Mouse (Mus musculus) cerebellum, adult 9-11 months (tissue): Measurements from ENCODE around the gene Pold2.

Source experiments
- DNase-seq: peaks from one replicate; pipeline ENCODE4 v3.0.0; 2022

The Pold2 gene

DNA sequence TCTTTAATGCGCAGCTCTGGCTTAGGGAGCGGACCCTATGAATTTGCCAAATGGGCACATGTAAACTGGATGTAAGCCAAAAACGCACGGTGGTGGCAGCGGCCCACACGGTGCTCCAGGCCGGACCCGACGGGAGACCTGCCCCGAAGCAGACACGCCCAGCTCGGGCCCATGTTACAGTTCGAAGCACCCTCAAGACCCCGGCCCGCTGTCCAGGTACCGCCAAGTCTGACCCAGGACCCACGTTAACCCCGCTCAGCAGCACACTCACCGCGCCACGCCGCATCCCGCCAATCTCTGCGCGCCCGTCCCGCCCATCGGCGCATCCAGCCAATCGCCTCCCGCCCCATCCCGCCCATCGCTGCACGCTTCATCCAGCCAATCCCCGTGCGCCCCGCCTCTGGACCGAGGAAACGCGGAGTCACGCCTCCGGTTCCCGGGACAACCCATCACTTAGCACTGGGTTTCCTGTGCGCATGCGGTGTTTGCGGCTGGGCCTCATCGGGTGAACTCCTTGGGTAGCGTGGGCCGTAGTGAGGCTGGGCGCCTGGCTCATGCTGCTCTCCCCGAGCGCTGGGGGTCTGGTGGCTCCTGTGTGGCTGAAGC lies at the start of gene Pold2:
Gene Pold2, minus strand, starts transcription at position 372 of the 606 bp plus-strand sequence.
- peak; percentile 97 for DNase-seq

DNA sequence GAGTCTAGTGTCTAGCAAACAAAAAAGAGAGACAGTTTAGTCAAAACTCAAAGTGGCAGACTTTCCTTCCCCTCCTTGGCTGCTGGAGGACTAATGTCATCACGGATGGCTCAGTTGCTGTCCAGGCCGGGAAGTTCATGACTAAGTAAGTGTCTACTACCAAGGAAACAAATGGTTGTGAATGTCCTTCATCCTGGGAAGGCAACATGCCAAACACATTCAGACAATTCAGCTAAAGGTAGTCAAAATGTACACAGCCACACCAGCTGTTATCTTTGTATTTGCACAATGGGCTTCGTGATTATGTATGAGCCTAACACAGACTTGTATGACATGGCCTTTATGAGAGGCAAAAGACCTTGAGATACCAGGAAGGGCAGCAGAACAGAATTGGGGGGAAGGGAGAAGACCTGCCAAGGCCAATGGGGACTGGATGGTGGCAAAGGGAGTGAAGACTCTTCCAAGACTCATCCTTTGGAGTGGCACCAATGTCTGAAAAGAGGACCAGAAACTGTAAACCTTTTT lies 48.7 kb upstream of the Pold2 start:
- DNase-seq = no peak

DNA sequence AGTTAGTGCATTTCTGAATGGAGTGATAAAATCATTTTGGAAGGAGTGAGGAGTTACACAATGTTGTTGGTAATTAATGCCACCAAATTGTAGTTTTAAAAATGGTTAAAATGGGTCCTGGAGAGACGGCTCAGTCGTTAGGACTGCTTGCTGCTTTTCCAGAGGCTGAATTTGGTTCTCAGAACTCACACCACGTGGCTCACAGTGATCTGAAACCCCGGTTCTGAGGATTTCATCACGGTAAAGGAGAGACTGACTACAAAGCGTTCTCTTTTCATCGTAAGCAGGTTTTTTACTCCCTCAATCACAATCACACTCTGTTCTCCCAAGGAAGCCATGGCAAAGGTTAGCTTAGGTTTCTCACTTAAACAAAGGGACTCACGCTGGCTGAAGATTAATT lies 46.6 kb upstream of the Pold2 start:
- DNase-seq = no peak

DNA sequence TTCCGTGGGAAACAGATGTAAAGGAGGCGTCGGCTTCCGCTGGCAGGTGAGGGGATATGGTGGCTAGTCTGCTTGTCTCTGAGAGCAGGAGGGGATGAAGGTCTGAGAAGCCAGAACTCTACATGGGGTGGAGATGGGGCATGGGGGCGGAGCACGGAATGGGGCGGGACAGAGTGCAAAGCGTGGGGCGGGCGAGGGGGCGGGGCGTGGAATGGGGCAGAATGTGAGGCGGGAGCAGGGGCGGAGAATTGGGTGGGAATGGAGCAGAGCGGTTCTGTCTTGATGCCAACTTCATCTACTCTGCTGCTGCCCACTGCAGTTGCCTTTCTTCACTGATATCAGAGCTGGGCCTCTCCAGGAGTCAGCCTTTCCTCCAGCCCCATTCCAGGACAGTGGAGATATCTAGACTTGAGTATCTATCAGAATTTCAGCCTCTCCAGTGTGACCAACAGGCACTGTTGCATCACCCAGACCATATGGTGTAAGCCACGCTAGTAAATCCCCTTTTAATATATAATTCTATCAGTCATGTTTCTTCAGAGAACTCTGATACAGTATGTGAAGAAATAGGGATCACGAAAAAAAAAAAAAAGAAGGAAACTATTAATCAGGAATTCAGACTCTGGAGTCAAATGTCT lies 42.4 kb upstream of the Pold2 start:
- DNase-seq = no peak

DNA sequence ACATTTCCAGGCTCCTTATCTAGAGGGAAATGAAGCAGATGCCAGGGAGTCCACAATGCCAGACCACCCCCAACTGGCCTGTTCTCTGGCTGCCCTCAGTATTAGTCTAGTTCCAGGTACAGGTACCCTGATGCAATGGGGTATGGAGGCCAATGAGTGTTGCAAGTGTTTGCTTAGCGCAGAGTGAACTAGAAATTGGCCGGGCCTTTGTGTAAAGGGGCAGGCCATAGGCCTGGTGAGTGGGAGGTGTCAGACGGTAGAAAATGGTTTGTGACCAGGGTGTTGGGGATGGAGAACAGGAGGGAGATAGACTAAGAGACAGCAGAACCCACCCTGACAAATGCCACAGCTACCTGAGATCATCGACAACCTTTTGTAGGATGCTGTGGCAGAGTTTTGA lies 41.5 kb upstream of the Pold2 start:
- DNase-seq = no peak

DNA sequence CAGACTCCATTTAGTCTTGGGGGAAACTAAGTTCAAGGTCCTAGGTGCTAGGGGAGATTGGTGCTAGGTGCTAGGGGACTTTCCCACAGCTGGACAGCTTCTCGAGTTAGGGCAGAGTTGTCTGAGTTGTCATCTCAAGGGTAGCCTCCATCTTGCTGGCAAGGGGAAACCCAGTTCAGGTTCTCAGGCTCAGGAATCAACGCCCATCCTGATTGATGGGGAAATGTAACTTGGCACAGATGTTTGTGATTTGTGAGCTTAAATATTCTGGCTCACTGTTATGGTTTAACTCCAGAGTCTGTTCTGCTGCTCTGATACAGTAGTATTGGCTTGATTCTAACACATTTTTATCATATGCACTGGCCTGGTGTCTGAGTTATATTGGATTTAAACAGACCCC lies 40.0 kb upstream of the Pold2 start:
- DNase-seq = no peak

- DNase-seq = peak; percentile 74
Observed at GRCm38 (mm10) chr11:5916178-5916548, 38.1 kb upstream of the Pold2 start.

GRCm38 (mm10) chr11:5915429-5916177 lies 37.5 kb upstream of the Pold2 start:
- peak; percentile 62 for DNase-seq

DNA sequence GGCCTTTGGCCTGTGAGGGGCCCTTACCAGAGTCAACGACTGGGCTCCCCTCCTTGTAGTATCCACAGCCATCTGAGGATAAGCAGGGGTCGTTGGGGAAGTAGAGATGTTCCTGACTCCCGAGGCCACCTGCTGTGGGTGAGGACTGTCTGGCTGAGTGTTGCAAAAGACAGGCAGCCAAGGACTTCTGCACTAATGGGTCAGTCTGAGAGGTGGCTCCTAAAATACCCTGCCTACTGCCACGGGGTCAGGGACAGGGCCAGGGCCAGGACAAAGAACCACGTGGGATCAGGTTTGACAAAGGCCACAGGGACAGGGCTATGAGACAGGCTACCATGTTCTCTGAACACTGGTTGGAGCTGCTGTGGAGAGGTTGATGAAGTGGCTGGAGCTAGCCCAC lies 36.8 kb upstream of the Pold2 start:
- peak; percentile 24 for DNase-seq

DNA sequence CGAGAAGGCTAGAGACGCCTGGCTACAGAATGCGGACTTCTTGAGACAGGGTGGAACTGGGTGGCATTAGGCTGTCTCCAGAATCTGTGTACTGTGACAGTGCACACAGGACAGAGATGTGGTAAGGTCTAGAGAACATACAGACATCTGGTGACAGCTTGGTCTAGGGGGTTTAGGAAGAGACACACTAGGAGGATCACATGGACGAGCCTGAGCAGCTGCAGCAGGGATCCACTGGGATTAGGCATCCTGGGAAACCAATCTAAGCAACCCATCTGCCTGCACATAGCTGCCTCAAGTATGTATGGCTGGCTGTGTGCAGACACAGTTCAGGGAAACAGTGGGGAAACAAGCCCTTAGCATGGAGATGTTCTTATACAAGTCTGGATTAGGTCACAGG lies 35.8 kb upstream of the Pold2 start:
- no peak for DNase-seq

GRCm38 (mm10) chr11:5913256-5913655 lies 35.2 kb upstream of the Pold2 start:
- DNase-seq = peak; percentile 47

DNA sequence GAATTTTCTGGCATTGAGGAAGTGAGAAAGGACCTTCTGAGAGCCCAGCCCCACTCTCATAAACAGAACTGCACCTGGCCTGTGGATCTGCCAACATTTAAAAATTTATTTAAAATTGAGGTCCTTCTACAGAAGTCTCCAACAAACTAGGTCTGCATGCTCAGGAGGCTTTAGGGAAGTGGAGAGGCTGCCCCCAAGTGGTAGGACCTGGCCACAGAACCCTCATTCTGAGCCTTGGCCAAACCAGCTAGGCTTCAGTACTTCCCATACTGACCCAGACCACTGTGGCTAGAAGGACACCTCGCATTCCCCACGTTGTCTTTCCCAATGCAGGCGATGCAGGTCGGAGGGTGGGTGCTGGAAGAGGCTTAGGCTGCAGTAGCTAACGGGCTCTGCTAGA lies 34.5 kb upstream of the Pold2 start:
- peak; percentile 80 for DNase-seq

GRCm38 (mm10) chr11:5908642-5909041 lies 30.6 kb upstream of the Pold2 start:
- DNase-seq = no peak

GRCm38 (mm10) chr11:5907096-5907495 lies 29.0 kb upstream of the Pold2 start:
- DNase-seq = no peak

- no peak for DNase-seq
Observed at GRCm38 (mm10) chr11:5905778-5906518, 27.9 kb upstream of the Pold2 start.

DNA sequence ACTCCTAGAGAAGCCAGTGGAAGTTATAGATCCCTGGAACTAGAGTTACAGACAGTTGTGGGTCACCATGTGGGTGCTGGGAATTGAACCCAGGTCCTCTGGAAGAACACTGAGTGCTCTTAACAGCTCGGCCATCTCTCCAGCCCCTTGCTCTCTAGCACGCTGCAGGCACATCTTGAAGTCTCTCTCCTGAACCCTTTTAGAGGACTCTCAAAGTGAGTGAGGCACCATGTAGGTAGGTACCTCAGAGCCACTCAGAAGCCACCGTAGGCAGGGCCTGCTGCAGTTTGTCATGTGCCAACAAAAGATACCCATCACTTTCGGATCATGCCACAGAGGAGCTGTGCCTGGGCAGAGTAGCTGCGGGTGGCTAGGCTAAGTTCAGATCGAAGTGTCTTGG lies 26.8 kb upstream of the Pold2 start:
- no peak for DNase-seq

GRCm38 (mm10) chr11:5904357-5904756 lies 26.3 kb upstream of the Pold2 start:
- DNase-seq = no peak

GRCm38 (mm10) chr11:5903844-5904243 lies 25.8 kb upstream of the Pold2 start:
- no peak for DNase-seq

DNA sequence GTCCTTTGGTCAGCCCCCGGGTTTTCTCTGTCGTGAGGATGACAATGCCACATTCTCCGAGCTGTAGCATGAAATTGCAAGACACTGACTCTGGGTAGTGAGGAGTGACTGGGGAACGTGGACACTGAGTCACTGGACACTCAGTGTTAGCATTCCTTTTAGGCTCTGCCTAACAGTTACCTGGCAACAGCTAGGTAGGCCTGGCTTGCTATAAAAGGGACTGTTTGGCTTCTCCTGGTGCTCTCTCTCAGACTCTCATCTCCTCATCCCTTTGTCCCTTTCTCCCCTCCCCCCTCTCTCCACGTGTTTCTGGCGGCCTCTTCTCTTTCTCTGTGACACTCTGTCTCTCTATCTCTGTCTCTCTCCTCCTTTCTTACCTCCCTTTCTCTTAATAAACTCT lies 24.3 kb upstream of the Pold2 start:
- no peak for DNase-seq

- DNase-seq = peak; percentile 60
Observed at GRCm38 (mm10) chr11:5901950-5902349, 23.9 kb upstream of the Pold2 start.

DNA sequence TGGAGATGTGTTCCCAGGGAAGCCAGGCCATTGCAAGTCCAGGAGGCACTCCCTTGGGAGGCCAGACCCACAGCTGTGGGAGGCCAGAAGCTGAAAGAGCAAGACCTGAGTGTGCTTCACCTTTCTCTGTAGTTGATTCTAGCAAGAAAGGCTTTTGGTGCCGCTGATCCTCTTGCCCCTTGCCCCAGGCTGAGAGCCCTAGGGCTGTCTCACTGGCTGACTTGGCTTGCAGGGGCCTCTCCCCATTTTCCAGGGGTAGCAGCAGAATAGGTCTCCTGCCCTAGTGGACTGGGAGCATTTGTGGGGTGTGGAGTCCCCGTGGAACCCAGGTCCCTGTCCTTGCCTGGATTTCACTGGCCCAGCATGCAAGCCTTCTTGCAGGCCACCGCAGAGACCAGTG lies 23.2 kb upstream of the Pold2 start:
- DNase-seq = peak; percentile 18

DNA sequence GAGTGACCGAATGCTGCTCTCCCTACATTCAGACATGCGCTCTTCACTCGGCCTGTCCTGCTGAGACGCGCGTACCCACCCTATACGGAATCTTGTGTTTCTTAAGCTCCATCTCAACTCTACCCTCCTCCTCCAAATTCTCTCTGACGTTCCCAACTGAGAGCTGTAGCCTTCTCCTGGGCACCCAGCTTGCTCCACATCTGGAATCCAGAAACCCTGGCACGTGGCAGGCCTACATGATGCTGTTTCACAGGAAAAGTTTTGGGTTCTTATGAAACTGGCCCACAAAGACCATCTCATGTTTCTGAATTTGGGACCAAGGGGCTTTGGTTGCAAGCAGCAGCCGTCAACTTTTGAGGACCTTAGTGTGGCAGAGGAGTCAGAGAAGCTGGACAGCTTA lies 21.2 kb upstream of the Pold2 start:
- DNase-seq = no peak

DNA sequence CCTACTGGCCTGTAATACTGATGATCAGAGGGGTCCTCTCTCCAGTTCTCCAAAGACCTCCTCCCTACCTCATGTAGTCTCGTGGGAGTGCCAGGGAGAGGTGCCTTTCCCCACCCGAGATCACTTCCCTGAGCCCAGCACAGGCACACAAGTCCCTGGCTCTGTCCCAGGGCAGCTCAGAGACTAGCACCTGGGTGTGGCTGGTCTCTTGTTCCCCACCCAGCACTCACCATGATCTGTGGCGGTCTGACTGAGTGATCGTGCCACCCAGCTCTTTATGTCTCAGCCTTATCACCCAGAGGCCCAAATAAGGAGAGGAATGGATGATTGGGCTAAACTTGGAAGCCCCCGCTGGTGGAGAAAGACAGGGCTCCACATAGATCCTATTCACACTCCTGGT lies 20.4 kb upstream of the Pold2 start, which contains the start of gene Myl7:
Gene Myl7, minus strand, starts transcription at position 252 of the 400 bp plus-strand sequence.
- no peak for DNase-seq
